Mouse (Mus musculus) bone marrow macrophage, adult 2 months (primary cell): ENCODE results near the gene Zfp768. TPM values are rescaled to one million over a fixed set of nuclear protein-coding genes. Genes with fewer than 3 reads are reported as not detected.

Experiments
- H3K27ac ChIP-seq: 2 replicates; pipeline ENCODE4 v1.5.1; 2012; ENCODE audit warnings: low read depth, low read length; ENCODE audit not compliant: insufficient read depth
- H3K4me1 ChIP-seq: 2 replicates; pipeline ENCODE4 v1.6.1; 2012; ENCODE audit warnings: low read length; ENCODE audit not compliant: control insufficient read depth, insufficient read depth
- H3K4me3 ChIP-seq: 2 replicates; pipeline ENCODE4 v1.5.1; 2012; ENCODE audit warnings: mild to moderate bottlenecking, low read length, moderate library complexity; ENCODE audit not compliant: insufficient read depth
- CTCF ChIP-seq: IDR thresholded peaks from 2 replicates; pipeline ENCODE4 v1.5.1; 2012; ENCODE audit warnings: low read depth, mild to moderate bottlenecking, low read length, moderate library complexity
- POLR2A ChIP-seq: IDR thresholded peaks from 2 replicates; pipeline ENCODE4 v1.6.1; 2012; ENCODE audit warnings: mild to moderate bottlenecking, low read depth, low read length, borderline replicate concordance
- polyA plus RNA-seq: library from polyadenylated mRNA; stranded (reverse); fragments of >200 nt; gene quantifications from 2 replicates; pipeline ENCODE4 v1.2.4, GENCODE M21; 2012; ENCODE audit not compliant: missing spikeins, insufficient read depth, insufficient read length

Zfp768 gene
- polyA plus RNA-seq, 1 experiment: 16.2 TPM

GRCm38 (mm10) chr7:127341356-127341755, 4.0 kb downstream of the Zfp768 start:
- H3K4me3 ChIP-seq: no peak overlapping the region

GRCm38 (mm10) chr7:127337636-127338035, 7.8 kb downstream of the Zfp768 start:
- H3K4me3 ChIP-seq: no peak overlapping the region
- TF ChIP-seq POLR2A: no peak
- TF ChIP-seq CTCF: no peak
- no peaks in the 10 kb centered on the region for H3K4me1 ChIP-seq
- no peak overlapping the region for H3K27ac ChIP-seq

More at GRCm38 (mm10) chr7:127341356-127341755, 4.0 kb downstream of the Zfp768 start:
- TF ChIP-seq CTCF (no peak), POLR2A (no peak)
- Histone ChIP-seq H3K4me1 (no peaks in the 10 kb centered on the region), H3K27ac (no peak overlapping the region)

DNA sequence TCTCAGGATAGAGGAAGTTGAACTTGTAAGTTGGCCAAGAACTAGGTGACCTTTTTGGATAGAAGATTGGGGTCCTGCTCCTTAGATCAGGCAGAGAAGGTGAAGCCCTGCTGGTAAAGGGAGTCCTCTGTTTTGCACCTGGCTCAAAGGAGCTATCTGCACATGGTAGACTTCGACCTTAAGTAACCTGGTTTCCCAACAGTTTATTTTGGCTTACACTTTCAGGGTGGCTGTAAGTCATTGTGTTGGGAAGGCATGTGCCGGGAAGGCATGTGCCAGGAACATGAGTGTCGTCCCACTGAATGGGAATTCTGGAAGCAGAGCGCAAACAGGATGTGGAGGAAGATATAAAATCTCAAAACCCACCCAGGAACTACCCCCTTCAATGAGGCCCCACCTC, 9.8 kb downstream of the Zfp768 start:
- Histone ChIP-seq H3K4me1 (no peaks in the 10 kb centered on the region), H3K27ac (no peak overlapping the region), H3K4me3 (no peak overlapping the region)
- TF ChIP-seq CTCF (no peak), POLR2A (no peak)

GRCm38 (mm10) chr7:127333240-127333639, 12.1 kb downstream of the Zfp768 start:
- no peak for TF ChIP-seq CTCF
- TF ChIP-seq POLR2A: no peak
- no peaks in the 10 kb centered on the region for H3K4me1 ChIP-seq
- no peak overlapping the region for H3K4me3 ChIP-seq
- H3K27ac ChIP-seq: no peak overlapping the region

DNA sequence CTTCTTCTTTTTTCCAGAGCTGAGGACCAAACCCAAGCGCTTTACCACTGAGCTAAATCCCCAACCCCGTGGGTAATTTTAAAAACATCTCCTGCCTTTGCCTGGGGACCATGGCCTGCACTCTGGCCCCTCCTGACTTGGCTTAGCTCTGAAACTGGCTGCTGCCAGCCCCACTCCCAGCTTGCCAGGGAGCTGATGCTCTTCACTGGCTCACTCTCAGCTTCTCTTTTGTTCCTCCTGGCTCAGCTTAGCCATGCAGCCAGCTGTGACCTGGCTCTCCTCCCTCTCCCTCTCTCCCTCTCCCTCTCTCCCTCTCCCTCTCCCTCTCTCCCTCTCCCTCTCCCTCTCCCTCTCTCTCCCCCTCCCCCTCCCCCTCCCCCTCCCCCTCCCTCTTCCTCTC, 18.7 kb downstream of the Zfp768 start:
- Histone ChIP-seq H3K4me1 (no peaks in the 10 kb centered on the region), H3K4me3 (no peak overlapping the region), H3K27ac (no peak overlapping the region)
- no peak for TF ChIP-seq POLR2A
- no peak for TF ChIP-seq CTCF

DNA sequence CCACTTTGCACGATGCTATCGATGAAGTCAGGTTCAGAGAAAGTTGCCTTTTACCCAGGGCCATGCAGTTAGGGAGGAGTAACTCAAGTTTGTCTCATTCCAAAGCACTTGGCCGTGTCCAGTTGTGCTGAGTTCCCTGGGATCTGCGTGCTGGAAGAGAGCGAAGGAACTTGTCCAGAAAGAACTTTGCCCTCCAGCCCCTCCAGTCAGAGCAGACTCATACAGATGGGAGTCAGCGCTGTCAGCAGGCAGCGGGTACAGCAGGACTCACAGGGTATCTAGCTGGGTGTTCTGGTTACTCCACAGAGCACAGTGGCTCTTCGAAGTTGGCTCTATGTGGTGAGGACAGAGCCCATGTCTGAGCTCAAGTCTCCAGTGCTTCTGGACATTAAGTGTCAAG, 19.8 kb downstream of the Zfp768 start:
- TF ChIP-seq POLR2A: no peak
- TF ChIP-seq CTCF: no peak
- no peak overlapping the region for H3K4me3 ChIP-seq

GRCm38 (mm10) chr7:127324944-127325343, 20.4 kb downstream of the Zfp768 start:
- TF ChIP-seq CTCF (no peak), POLR2A (no peak)
- H3K27ac ChIP-seq: no peak overlapping the region
- H3K4me1 ChIP-seq: no peaks in the 10 kb centered on the region
- H3K4me3 ChIP-seq: no peak overlapping the region

More for the DNA sequence above, 19.8 kb downstream of the Zfp768 start:
- Histone ChIP-seq H3K27ac (no peak overlapping the region), H3K4me1 (no peaks in the 10 kb centered on the region)

DNA sequence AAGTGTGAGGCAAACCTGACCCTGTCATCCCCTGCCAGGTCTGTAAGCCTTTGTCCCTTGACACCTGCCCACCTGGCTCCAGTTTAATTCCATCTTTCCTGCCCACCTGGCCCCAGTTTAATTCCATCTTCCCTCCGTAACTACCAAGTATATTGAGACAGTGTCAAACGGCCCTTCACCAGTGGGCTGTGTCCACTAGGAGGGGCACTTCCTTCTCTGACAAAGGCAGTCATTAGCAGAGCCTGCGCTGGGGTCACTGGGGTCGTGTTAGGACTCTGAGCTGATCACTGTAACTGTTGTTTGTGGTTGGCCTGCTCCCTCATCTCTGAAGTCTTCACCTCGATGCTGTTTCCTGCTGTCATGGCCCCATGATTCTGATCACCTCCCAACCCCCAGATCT, 23.3 kb downstream of the Zfp768 start:
- H3K27ac ChIP-seq: no peak overlapping the region
- H3K4me1 ChIP-seq: no peaks in the 10 kb centered on the region
- H3K4me3 ChIP-seq: no peak overlapping the region
- TF ChIP-seq POLR2A: no peak
- no peak for TF ChIP-seq CTCF

GRCm38 (mm10) chr7:127321106-127321505, 24.3 kb downstream of the Zfp768 start:
- H3K27ac ChIP-seq: no peak overlapping the region
- H3K4me1 ChIP-seq: no peaks in the 10 kb centered on the region
- TF ChIP-seq POLR2A: no peak
- no peak for TF ChIP-seq CTCF
- H3K4me3 ChIP-seq: no peak overlapping the region

- Histone ChIP-seq H3K4me3 (no peak overlapping the region), H3K27ac (no peak overlapping the region), H3K4me1 (no peaks in the 10 kb centered on the region)
- TF ChIP-seq CTCF (no peak), POLR2A (no peak)
Measured at GRCm38 (mm10) chr7:127313912-127314311, 31.5 kb downstream of the Zfp768 start.

- no peaks in the 10 kb centered on the region for H3K4me1 ChIP-seq
- TF ChIP-seq POLR2A: no peak
- TF ChIP-seq CTCF: no peak
- H3K27ac ChIP-seq: no peak overlapping the region
- no peak overlapping the region for H3K4me3 ChIP-seq
Measured at GRCm38 (mm10) chr7:127309951-127310350, 35.4 kb downstream of the Zfp768 start.
